Mouse (Mus musculus) embryonic stem cell, embryonic (primary cell): ENCODE data around the gene Micu1.

Experiments used
- CTCF ChIA-PET, 4 experiments: fragments of 300-600 bp in 2 of 4; fragments of 350-600 bp in 2 of 4; sonication (Branson Sonifier 250); formaldehyde crosslinking; loops; one replicate each; lab custom pipeline; 2022; ENCODE audit warnings: inconsistent platforms in 2 of 4; lab: Charles Lee
- POLR2A ChIA-PET, 4 experiments: fragments of 300-600 bp in 2 of 4; fragments of 350-600 bp in 2 of 4; sonication (Branson Sonifier 250); formaldehyde crosslinking; loops; one replicate each; lab custom pipeline; 2022; ENCODE audit warnings: antibody characterized with exemption in 4 of 4, inconsistent platforms in 1 of 4; lab: Charles Lee

The Micu1 gene

GRCm38 (mm10) chr10:59786289-59786688, 84.0 kb downstream of the Micu1 start:
- POLR2A ChIA-PET: interaction anchor here in 2 of 4 experiments (0.7 to 1.4 kb wide), 6 partner anchors 9 to 74 kb away, joined by 3 to 4 read pairs (median 3); no protein-coding TSS in a partner anchor
- CTCF ChIA-PET: interaction anchor here (0.6 to 1.6 kb wide), 9 partner anchors 8 to 301 kb away, joined by 3 to 5 read pairs (median 3); no protein-coding TSS in a partner anchor

- POLR2A ChIA-PET: interaction anchor here in 3 of 4 experiments (0.6 to 1.6 kb wide), 8 partner anchors 8 to 1514 kb away, joined by 3 to 4 read pairs (median 4); no protein-coding TSS in a partner anchor
- CTCF ChIA-PET: interaction anchor here (0.5 to 1.6 kb wide), 16 partner anchors 9 to 630 kb away, joined by 3 to 6 read pairs (median 3); no protein-coding TSS in a partner anchor
Measured at GRCm38 (mm10) chr10:59787140-59787800, 85.0 kb downstream of the Micu1 start.

GRCm38 (mm10) chr10:59787870-59788269, 85.6 kb downstream of the Micu1 start:
- POLR2A ChIA-PET: interaction anchor here in 2 of 4 experiments (0.6 to 1.6 kb wide), 4 partner anchors 16 to 1514 kb away, joined by 3 to 4 read pairs (median 4); no protein-coding TSS in a partner anchor
- CTCF ChIA-PET: interaction anchor here in 2 of 4 experiments (0.6 to 1.3 kb wide), 3 partner anchors 76 to 406 kb away, joined by 3 to 6 read pairs (median 5); no protein-coding TSS in a partner anchor

- ChIA-PET CTCF (interaction anchor here in 1 of 4 experiments (1.3 kb wide), 1 partner anchor 24 kb away, joined by 4 read pairs; no protein-coding TSS in a partner anchor), POLR2A (interaction anchor here in 3 of 4 experiments (0.6 to 1.3 kb wide), 5 partner anchors 10 to 75 kb away, joined by 3 to 4 read pairs (median 3); no protein-coding TSS in a partner anchor)
Measured at GRCm38 (mm10) chr10:59790291-59790929, 88.1 kb downstream of the Micu1 start.

- POLR2A ChIA-PET: interaction anchor here in 1 of 4 experiments (1.6 kb wide), 1 partner anchor 13 kb away, joined by 3 read pairs; no protein-coding TSS in a partner anchor
- CTCF ChIA-PET: interaction anchor here in 2 of 4 experiments (0.7 to 1.4 kb wide), 2 partner anchors 23 kb away, joined by 4 read pairs; no protein-coding TSS in a partner anchor
Measured at GRCm38 (mm10) chr10:59791896-59792295, 89.6 kb downstream of the Micu1 start.

- POLR2A ChIA-PET: interaction anchor here in 3 of 4 experiments (0.7 to 1.6 kb wide), 5 partner anchors 12 to 467 kb away, joined by 3 to 4 read pairs (median 3); no protein-coding TSS in a partner anchor
- CTCF ChIA-PET: interaction anchor here in 1 of 4 experiments (1.4 to 2.2 kb wide), 2 partner anchors 21 to 22 kb away, joined by 4 to 9 read pairs; no protein-coding TSS in a partner anchor
Measured at GRCm38 (mm10) chr10:59792575-59793176, 90.4 kb downstream of the Micu1 start.

- POLR2A ChIA-PET: interaction anchor here in 2 of 4 experiments (1.0 kb wide), 2 partner anchors 19 to 45 kb away, joined by 3 read pairs; no protein-coding TSS in a partner anchor
- CTCF ChIA-PET: interaction anchor here in 1 of 4 experiments (2.2 kb wide), 1 partner anchor 21 kb away, joined by 9 read pairs; no protein-coding TSS in a partner anchor
Measured at GRCm38 (mm10) chr10:59793454-59793853, 91.2 kb downstream of the Micu1 start.

- ChIA-PET POLR2A (interaction anchor here in 2 of 4 experiments (0.9 to 2.2 kb wide), 4 partner anchors 8 to 472 kb away, joined by 4 to 9 read pairs (median 6); partner anchors contain the start of gene P4ha1 (in 2 of the 2)), CTCF (no interaction called here)
Measured at GRCm38 (mm10) chr10:59795085-59795484, 92.8 kb downstream of the Micu1 start.

- POLR2A ChIA-PET: interaction anchor here in 2 of 4 experiments (0.9 to 2.2 kb wide), 7 partner anchors 9 to 473 kb away, joined by 3 to 9 read pairs (median 4); partner anchors contain the start of gene P4ha1 (in 2 of the 2)
- CTCF ChIA-PET: no interaction called here
Measured at GRCm38 (mm10) chr10:59795902-59796301, 93.6 kb downstream of the Micu1 start.

GRCm38 (mm10) chr10:59798371-59798770, 96.1 kb downstream of the Micu1 start:
- ChIA-PET CTCF (no interaction called here), POLR2A (no interaction called here)

- CTCF ChIA-PET: interaction anchor here in 2 of 4 experiments (0.5 to 1.8 kb wide), 4 partner anchors 13 to 20 kb away, joined by 3 to 6 read pairs (median 3); no protein-coding TSS in a partner anchor
- POLR2A ChIA-PET: interaction anchor here in 2 of 4 experiments (0.5 to 1.6 kb wide), 5 partner anchors 9 to 31 kb away, joined by 3 to 6 read pairs (median 3); no protein-coding TSS in a partner anchor
Measured at GRCm38 (mm10) chr10:59799303-59800044, 97.2 kb downstream of the Micu1 start.

- POLR2A ChIA-PET: interaction anchor here in 2 of 4 experiments (0.5 to 1.6 kb wide), 5 partner anchors 10 to 30 kb away, joined by 3 to 6 read pairs (median 3); no protein-coding TSS in a partner anchor
- CTCF ChIA-PET: interaction anchor here in 3 of 4 experiments (0.6 to 1.8 kb wide), 3 partner anchors 13 to 15 kb away, joined by 3 to 6 read pairs (median 4); no protein-coding TSS in a partner anchor
Measured at GRCm38 (mm10) chr10:59800159-59800558, 97.9 kb downstream of the Micu1 start.

- ChIA-PET POLR2A (interaction anchor here in 3 of 4 experiments (0.9 to 1.6 kb wide), 4 partner anchors 11 to 96 kb away, joined by 3 to 6 read pairs (median 3); no protein-coding TSS in a partner anchor), CTCF (interaction anchor here in 1 of 4 experiments (1.0 kb wide), 1 partner anchor 14 kb away, joined by 3 read pairs; no protein-coding TSS in a partner anchor)
Measured at GRCm38 (mm10) chr10:59800826-59801501, 98.7 kb downstream of the Micu1 start.

GRCm38 (mm10) chr10:59808677-59809076, 106.4 kb downstream of the Micu1 start:
- CTCF ChIA-PET: interaction anchor here in 1 of 4 experiments (1.4 kb wide), 1 partner anchor 22 kb away, joined by 3 read pairs; no protein-coding TSS in a partner anchor

GRCm38 (mm10) chr10:59809991-59810574, 107.8 kb downstream of the Micu1 start:
- CTCF ChIA-PET: interaction anchor here in 1 of 4 experiments (0.9 kb wide), 1 partner anchor 55 kb away, joined by 3 read pairs; no protein-coding TSS in a partner anchor

More at GRCm38 (mm10) chr10:59808677-59809076, 106.4 kb downstream of the Micu1 start:
- POLR2A ChIA-PET: interaction anchor here in 1 of 4 experiments (1.0 kb wide), 1 partner anchor 19 kb away, joined by 3 read pairs; no protein-coding TSS in a partner anchor

More at GRCm38 (mm10) chr10:59809991-59810574, 107.8 kb downstream of the Micu1 start:
- POLR2A ChIA-PET: interaction anchor here in 1 of 4 experiments (0.6 kb wide), 1 partner anchor 35 kb away, joined by 3 read pairs; no protein-coding TSS in a partner anchor
